Mouse (Mus musculus) urinary bladder, postnatal 0 days (tissue): ENCODE results near the gene Spata31d1d. TPM values are rescaled to one million over a fixed set of nuclear protein-coding genes. Genes with fewer than 3 reads are reported as not detected.

ENCODE experiments used
- polyA plus RNA-seq: library from polyadenylated mRNA; unstranded; fragments of >200 nt; fragmentation: Nextera tagmentation; extraction: Ambion mirVana; gene quantifications from 2 replicates; pipeline ENCODE4 v1.2.1, GENCODE M21; 2015

The Spata31d1d gene
- not detected in 2 replicates for polyA plus RNA-seq

GRCm38 (mm10) chr13:59731652-59732051 lies at the start of gene Spata31d1d:
Gene Spata31d1d (minus strand): TSS chr13:59731752.

DNA sequence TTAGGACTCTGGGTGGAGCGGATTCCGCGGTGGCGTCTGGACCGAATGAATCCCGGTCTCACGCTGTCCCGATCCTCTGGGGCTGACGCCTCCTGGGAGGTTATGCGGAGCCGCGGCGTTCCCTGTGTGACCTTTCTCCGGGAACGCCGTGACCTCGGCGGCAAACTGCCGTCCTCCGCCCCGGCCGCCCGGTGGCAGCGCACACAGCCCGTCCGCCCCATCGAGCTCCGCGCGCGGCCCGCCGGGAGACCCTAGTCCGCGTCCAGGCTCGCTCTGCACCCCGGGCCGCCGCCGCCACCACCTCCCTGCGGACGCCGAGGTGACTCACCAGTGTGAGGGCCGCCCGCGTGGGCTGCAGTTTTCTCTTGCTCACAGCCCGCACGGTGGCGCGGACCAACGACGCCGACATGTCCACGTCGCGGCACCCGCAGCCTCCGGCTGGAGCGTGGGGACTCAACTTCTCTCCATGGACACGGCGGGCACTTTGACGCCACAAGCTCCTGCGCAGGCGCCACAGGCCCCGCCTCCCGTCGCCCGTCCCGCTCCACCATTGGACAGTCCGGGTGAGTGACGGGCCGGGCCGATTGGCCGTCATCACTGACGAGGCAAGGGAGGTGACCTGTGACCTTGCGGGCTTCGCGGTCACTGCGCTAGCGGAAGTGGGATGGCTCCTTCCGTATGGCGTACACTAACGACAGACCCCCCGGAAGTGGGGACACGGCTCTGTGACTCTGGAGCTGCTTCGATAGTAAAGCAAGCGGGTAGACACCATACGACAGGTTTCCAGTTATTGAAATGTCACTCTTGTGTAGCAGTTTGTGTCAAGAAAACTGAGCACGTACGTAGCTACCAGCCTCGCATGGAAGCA lies 38.0 kb upstream of the Spata31d1d start, which contains the start of gene Isca1:
Isca1 (minus strand) TSS at position 515 of the 868 bp plus-strand sequence.

GRCm38 (mm10) chr13:59746711-59747110 lies 15.2 kb upstream of the Spata31d1d start, which contains the start of gene 1700014D04Rik:
Gene 1700014D04Rik (minus strand): TSS chr13:59746752.

DNA sequence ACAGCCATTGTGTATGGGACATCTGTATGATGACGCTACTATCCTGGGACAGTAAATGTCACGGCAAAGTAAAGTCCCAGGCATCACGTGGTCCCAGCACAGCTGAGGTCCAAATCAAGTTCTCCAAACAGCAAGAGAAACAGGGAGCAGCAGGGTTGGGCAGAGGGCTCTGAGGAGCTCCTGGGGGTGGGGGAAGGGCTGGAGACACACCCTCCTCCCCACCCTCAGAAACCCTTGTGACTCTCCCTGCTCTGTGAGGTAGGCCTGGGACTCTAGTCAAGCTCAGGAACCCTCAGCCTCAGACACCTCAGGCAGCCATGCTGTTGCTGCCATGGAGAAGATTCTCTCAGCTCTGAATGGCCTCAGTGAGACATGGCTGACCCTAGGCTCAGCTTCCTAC lies 19.6 kb downstream of the Spata31d1d start, which contains the start of gene Spata31d1b:
Spata31d1b (plus strand) TSS at position 301 of the 400 bp plus-strand sequence.

DNA sequence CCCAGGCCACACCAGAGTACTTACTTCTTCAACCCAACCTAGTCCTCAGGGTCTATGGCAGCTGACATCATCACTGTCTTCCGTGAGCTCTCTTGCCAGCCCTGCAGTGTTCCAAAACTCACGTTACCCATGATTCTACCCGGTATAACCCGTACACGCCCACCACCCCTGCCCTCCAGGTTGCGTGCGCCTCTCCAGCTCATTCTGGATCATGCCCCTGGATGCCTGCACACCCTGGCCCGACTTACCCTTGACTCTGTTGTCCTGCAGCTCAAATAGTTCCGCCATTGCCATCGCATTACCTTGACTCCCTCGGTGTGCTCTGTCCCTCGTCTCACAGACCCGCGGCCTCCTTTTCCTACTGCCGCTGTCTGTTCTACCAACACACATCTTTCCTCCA lies 21.3 kb downstream of the Spata31d1d start, which contains the start of gene Spata31d1a:
Spata31d1a (minus strand) TSS at position 101 of the 400 bp plus-strand sequence.

DNA sequence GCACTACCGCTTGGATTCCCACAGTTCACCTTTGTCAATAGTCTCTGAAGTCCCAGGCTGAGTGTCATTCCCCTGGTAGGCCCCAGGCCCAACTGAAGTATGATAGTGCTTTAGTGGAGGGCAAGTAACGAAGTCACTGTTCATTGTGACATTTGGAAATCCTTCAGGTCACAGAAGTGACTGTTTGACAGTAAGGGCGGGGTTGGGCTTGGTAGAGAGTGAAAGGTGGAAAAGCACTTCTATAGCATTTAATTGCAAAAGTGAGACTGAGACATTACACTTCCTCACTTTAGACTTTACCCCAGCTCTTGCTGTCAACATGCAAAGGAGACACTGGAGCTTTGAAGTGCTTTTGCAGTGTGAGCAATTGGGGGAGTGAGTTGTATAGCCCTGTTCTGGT lies 37.5 kb downstream of the Spata31d1d start, which contains the start of gene 4921517D22Rik:
4921517D22Rik (minus strand) TSS at position 101 of the 400 bp plus-strand sequence.

Other genes starting within 250 kb of the Spata31d1d start
- gene Agtpbp1, start 146.5 kb downstream of the Spata31d1d start, polyA plus RNA-seq = 17.9 and 20.9 TPM in 2 replicates
- 46.9 and 55.7 TPM in 2 replicates for gene Naa35, start 146.5 kb downstream of the Spata31d1d start, polyA plus RNA-seq
- gene Golm1, start 55.9 kb downstream of the Spata31d1d start, polyA plus RNA-seq = 17.8 and 18.2 TPM in 2 replicates
- gene 4921517D22Rik, start 37.6 kb downstream of the Spata31d1d start, polyA plus RNA-seq = not detected in 2 replicates
- gene Spata31d1a, start 21.4 kb downstream of the Spata31d1d start, polyA plus RNA-seq = not detected in 2 replicates
- not detected in 2 replicates for gene Spata31d1b, start 19.5 kb downstream of the Spata31d1d start, polyA plus RNA-seq
- gene 1700014D04Rik, start 15.0 kb upstream of the Spata31d1d start, polyA plus RNA-seq = not detected in 2 replicates
- 79.9 and 80.6 TPM in 2 replicates for gene Isca1, start 38.1 kb upstream of the Spata31d1d start, polyA plus RNA-seq
- not detected in 2 replicates for gene Gm49354, start 50.5 kb upstream of the Spata31d1d start, polyA plus RNA-seq
- gene Tut7, start 91.4 kb upstream of the Spata31d1d start, polyA plus RNA-seq = 28.7 and 34.7 TPM in 2 replicates